Comparison of ENCODE assay signal across 14 mouse cellular contexts in the genomic region with DNA sequence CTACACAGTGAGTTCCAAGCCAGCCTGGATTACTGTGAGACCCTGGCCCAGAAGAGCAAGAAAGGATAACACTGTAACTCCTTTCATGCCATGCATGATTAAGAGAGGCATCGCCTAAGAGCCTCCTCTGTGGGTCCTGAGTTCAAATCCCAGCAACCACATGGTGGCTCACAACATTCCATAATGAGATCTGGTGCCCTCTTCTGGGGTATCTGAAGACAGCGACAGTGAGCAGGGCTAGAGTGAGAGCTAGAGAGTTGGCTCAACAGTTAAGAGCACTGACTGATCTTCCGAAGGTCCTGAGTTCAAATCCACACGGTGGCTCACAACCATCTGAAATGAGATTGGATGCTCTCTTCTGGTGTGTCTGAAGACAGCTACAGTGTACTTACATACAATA. TPM values are rescaled to one million over a fixed set of nuclear protein-coding genes. Genes with fewer than 3 reads are reported as not detected.
"Had no signal": no experiment of that assay in that cellular context is flagged by ENCODE, and none has a peak within 500 bp of the region (broad histone marks: within the 10 kb centered on the region; RNA-seq: fewer than 3 reads in every experiment).

No protein-coding gene starts in this region.

- H3K9me3 ChIP-seq: limb, embryonic 10.5 days; liver, embryonic 13.5 days; midbrain, embryonic 13.5 days had no signal

- DNase-seq: kidney, adult 8-10 months; kidney, postnatal 4 days; liver, embryonic 13.5 days; lung, adult 2 months; lung, postnatal 36 days; right cerebral cortex, postnatal 25 days; thymus, postnatal 14 days had no signal

- H3K4me2 ChIP-seq: liver, embryonic 13.5 days; midbrain, embryonic 13.5 days had no signal

- H3K9ac ChIP-seq: midbrain, embryonic 13.5 days had no signal

- H3K4me3 ChIP-seq: left cerebral cortex, adult 2 months; limb, embryonic 10.5 days; liver, embryonic 13.5 days; midbrain, embryonic 13.5 days had no signal

- ATAC-seq: lung, postnatal 0 days; midbrain, embryonic 13.5 days had no signal

- H3K4me1 ChIP-seq: limb, embryonic 10.5 days; midbrain, embryonic 13.5 days had no signal

- H3K27ac ChIP-seq: left cerebral cortex, adult 2 months; limb, embryonic 10.5 days; liver, embryonic 13.5 days; midbrain, embryonic 13.5 days had no signal

- H3K27me3 ChIP-seq: liver, embryonic 13.5 days; midbrain, embryonic 13.5 days had no signal

RNA-seq across cellular contexts. Expression of gene Bnipl, which starts 23.5 kb away (rescaled TPM):
- total RNA-seq: megakaryocyte progenitor cell, adult 5-6 weeks; midbrain, postnatal 0 days had no signal
- polyA plus RNA-seq: liver, embryonic 13.5 days; midbrain, postnatal 0 days had no signal

RNA-seq across cellular contexts. Expression of gene Gm128, which starts 33.1 kb away (rescaled TPM):
- total RNA-seq: left cerebral cortex, postnatal 14 days had no signal
